Mouse (Mus musculus): ENCODE results near the gene Ano6. TPM values are rescaled to one million over a fixed set of nuclear protein-coding genes. Genes with fewer than 3 reads are reported as not detected.

Gene Ano6
- total and polyA plus RNA-seq, 3 experiments, result 14.9 to 27.0 (median 18.4) TPM

GRCm38 (mm10) chr15:95932358-95932757, 141.7 kb downstream of the Ano6 start:
- Histone ChIP-seq H3K27ac (ENCODE audit: insufficient read depth, low read depth) (no peak overlapping the region), H3K4me2 (ENCODE audit: insufficient read depth, low read depth, poor library complexity, severe bottlenecking) (no peak overlapping the region), H3K36me3 (replicated peaks in 1 of 2; ENCODE audit: control insufficient read depth in 1 of 2, insufficient read depth in 1 of 2, low read length in 1 of 2) (peaks cover 17 to 89% of the 10 kb centered on the region in 2 experiments), H3K4me1 (ENCODE audit: control insufficient read depth in 1 of 2, insufficient read depth in 2 of 2) (no peaks in the 10 kb centered on the region), H3K9me3 (replicated peaks; ENCODE audit: low read length) (no peaks in the 10 kb centered on the region), H3K4me3 (replicated peaks in 1 of 3; ENCODE audit: low read depth in 2 of 3, low read length in 2 of 3, poor library complexity in 1 of 3) (no peak overlapping the region), H3K27me3 (replicated peaks) (no peaks in the 10 kb centered on the region), H3K79me2 (replicated peaks; ENCODE audit: control insufficient read depth, extremely low read depth, insufficient read depth, poor library complexity, severe bottlenecking) (no peaks in the 10 kb centered on the region), H3K9ac (ENCODE audit: insufficient read depth, low read depth) (no peak overlapping the region)
- in situ Hi-C loops (cut with MboI; ENCODE audit: low pct_ligation_motif_present, low pct_unique_long_range_greater_than_20kb, low sequenced_read_pairs) (no loop called here), dilution Hi-C loops (cut with MboI; ENCODE audit: extremely low pct_ligation_motif_present, extremely low pct_unique_long_range_greater_than_20kb, low sequenced_read_pairs) (no loop called here)
- DNase-seq (ENCODE audit: extremely low read depth), result no peak
- TF ChIP-seq KAT2A (IDR thresholded peaks at IDR 0.05; ENCODE audit: insufficient replicate concordance, low read length) (no peak), CTCF (conservative IDR thresholded peaks at IDR 0.05 in 1 of 2, IDR thresholded peaks at IDR 0.05 in 1 of 2; ENCODE audit: low read depth in 2 of 2, low read length in 2 of 2) (no peak), POLR2AphosphoS2 (IDR thresholded peaks at IDR 0.05; ENCODE audit: low read depth, low read length) (no peak), E2F4 (IDR thresholded peaks at IDR 0.05; ENCODE audit: insufficient replicate concordance, low read depth, low read length) (no peak), USF1 (IDR thresholded peaks at IDR 0.05; ENCODE audit: low read depth, low read length) (no peak), POLR2A (IDR thresholded peaks at IDR 0.05; ENCODE audit: low read depth, low read length) (no peak), SIN3A (IDR thresholded peaks at IDR 0.05; ENCODE audit: low read length) (no peak), ZMIZ1 (IDR thresholded peaks at IDR 0.05; ENCODE audit: low read depth, low read length) (no peak), ELF1 (IDR thresholded peaks at IDR 0.05; ENCODE audit: low read depth, low read length) (no peak), HCFC1 (IDR thresholded peaks at IDR 0.05; ENCODE audit: low read depth, low read length) (no peak), MEF2A (IDR thresholded peaks at IDR 0.05; ENCODE audit: borderline replicate concordance, low read depth, low read length) (no peak), MXI1 (IDR thresholded peaks at IDR 0.05; ENCODE audit: low read depth, low read length) (no peak), CHD1 (IDR thresholded peaks at IDR 0.05; ENCODE audit: low read depth, low read length) (no peak)

- no peak overlapping the region for H3K4me2 ChIP-seq (ENCODE audit: insufficient read depth, low read depth, poor library complexity, severe bottlenecking)
- H3K79me2 ChIP-seq (replicated peaks; ENCODE audit: control insufficient read depth, extremely low read depth, insufficient read depth, poor library complexity, severe bottlenecking), result no peaks in the 10 kb centered on the region
- H3K36me3 ChIP-seq (replicated peaks in 1 of 2; ENCODE audit: control insufficient read depth in 1 of 2, insufficient read depth in 1 of 2, low read length in 1 of 2), result peaks cover 27 to 83% of the 10 kb centered on the region in 2 experiments
- no peak for DNase-seq (ENCODE audit: extremely low read depth)
- H3K9me3 ChIP-seq (replicated peaks; ENCODE audit: low read length), result peaks cover 17% of the 10 kb centered on the region
- TF ChIP-seq NELFE (IDR thresholded peaks at IDR 0.05; ENCODE audit: low read depth, low read length) (no peak), JUN (IDR thresholded peaks at IDR 0.05; ENCODE audit: insufficient read depth, low read depth, low read length) (no peak), TBP (conservative IDR thresholded peaks at IDR 0.05; ENCODE audit: low read depth, low read length) (no peak), MAFK (IDR thresholded peaks at IDR 0.05; ENCODE audit: insufficient replicate concordance, low read length) (no peak), USF1 (IDR thresholded peaks at IDR 0.05; ENCODE audit: low read depth, low read length) (no peak), SIN3A (IDR thresholded peaks at IDR 0.05; ENCODE audit: low read length) (no peak), NRF1 (IDR thresholded peaks at IDR 0.05; ENCODE audit: low read depth, low read length) (no peak), ZC3H11A (IDR thresholded peaks at IDR 0.05; ENCODE audit: low read depth, low read length) (no peak), JUND (conservative IDR thresholded peaks at IDR 0.05; ENCODE audit: low read depth, low read length) (no peak), TCF12 (IDR thresholded peaks at IDR 0.05; ENCODE audit: low read depth, low read length) (no peak), SMC3 (IDR thresholded peaks at IDR 0.05; ENCODE audit: low read depth, low read length) (no peak), UBTF (IDR thresholded peaks at IDR 0.05; ENCODE audit: low read depth, low read length) (no peak), IRF4 (IDR thresholded peaks at IDR 0.05; ENCODE audit: low read depth, low read length) (no peak), CHD2 (IDR thresholded peaks at IDR 0.05; ENCODE audit: low read length) (no peak), CHD1 (IDR thresholded peaks at IDR 0.05; ENCODE audit: low read depth, low read length) (no peak), BHLHE40 (IDR thresholded peaks at IDR 0.05; ENCODE audit: low read depth, low read length) (no peak), MYC (IDR thresholded peaks at IDR 0.05; ENCODE audit: low read depth, low read length) (no peak), HCFC1 (IDR thresholded peaks at IDR 0.05; ENCODE audit: low read depth, low read length) (no peak)
- dilution Hi-C loops (cut with MboI; ENCODE audit: extremely low pct_ligation_motif_present, extremely low pct_unique_long_range_greater_than_20kb, low sequenced_read_pairs) (no loop called here), in situ Hi-C loops (cut with MboI; ENCODE audit: low pct_ligation_motif_present, low pct_unique_long_range_greater_than_20kb, low sequenced_read_pairs) (no loop called here)
- H3K4me1 ChIP-seq (ENCODE audit: control insufficient read depth in 1 of 2, insufficient read depth in 2 of 2), result no peaks in the 10 kb centered on the region
- H3K27ac ChIP-seq (ENCODE audit: insufficient read depth, low read depth), result no peak overlapping the region
- no peak overlapping the region for H3K4me3 ChIP-seq (replicated peaks in 1 of 3; ENCODE audit: low read depth in 2 of 3, low read length in 2 of 3, poor library complexity in 1 of 3)
- H3K9ac ChIP-seq (ENCODE audit: insufficient read depth, low read depth), result no peak overlapping the region
- no peaks in the 10 kb centered on the region for H3K27me3 ChIP-seq (replicated peaks)
Measured at GRCm38 (mm10) chr15:95935141-95935540, 144.5 kb downstream of the Ano6 start.

Data from CH12.LX (cell line).